Mouse (Mus musculus) kidney, adult 9 months (tissue): ENCODE measurements around the gene Loxl1.
"Not testable (repeated sequence)": the region's sequence is repeated elsewhere in the genome, so short reads cannot be mapped to it uniquely, and the experiment has no call there.

Experiments
- DNase-seq: peaks from one replicate; pipeline ENCODE4 v3.0.0; 2022

Gene Loxl1

DNA sequence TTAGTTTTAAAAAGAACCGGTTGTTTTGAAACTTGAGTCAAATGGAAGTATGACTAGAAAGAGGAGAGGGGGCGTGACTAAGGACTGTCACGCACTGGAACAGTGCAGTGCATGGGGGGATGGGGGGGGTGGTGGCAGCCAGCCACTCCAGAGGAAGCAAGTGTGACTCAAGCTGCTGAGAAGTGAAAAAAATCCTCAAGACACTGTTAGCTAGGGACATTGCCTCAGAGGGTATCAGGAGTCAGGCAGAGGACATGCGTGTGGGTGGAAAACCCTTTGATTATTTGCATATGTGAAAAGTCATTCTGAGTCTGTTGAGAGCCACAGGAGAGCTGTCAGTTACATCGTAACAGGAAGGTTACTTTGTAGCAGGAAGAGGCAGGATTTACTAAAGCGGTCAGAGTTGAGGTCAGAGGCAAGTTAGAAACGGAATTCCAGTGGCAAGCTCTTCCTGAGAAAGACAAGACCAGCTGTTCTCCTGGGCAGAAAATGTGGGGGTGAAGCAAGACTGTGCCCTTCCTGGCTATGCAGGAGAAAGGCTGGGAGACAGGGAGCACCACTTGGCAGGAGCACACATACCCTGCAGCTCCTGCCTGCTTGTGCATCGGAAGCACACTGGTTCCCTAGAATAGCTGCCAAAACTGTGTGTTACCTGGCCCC lies 37.7 kb downstream of the Loxl1 start:
- DNase-seq = peak; percentile 79

DNA sequence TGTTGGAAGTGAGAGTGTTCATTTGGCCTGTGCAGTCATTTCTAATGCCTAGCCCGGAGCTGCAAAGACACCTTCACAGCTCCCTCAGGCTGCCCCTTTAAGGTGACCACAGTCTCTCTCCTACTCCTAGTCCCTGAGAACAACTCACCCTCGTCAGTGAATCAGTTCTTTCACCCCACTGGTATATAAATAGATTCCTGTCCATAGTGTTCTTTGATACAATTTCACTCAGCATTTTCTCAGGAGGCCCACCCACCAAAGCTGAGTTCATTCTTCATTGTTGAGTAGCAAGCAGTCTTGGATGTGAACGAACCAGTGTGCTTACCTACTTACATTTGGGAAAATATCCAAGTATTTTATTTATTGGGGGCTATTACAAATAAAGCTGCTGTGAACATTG lies 38.4 kb downstream of the Loxl1 start:
- no peak for DNase-seq

GRCm38 (mm10) chr9:58274101-58274604 lies 38.8 kb downstream of the Loxl1 start:
- DNase-seq = no peak

DNA sequence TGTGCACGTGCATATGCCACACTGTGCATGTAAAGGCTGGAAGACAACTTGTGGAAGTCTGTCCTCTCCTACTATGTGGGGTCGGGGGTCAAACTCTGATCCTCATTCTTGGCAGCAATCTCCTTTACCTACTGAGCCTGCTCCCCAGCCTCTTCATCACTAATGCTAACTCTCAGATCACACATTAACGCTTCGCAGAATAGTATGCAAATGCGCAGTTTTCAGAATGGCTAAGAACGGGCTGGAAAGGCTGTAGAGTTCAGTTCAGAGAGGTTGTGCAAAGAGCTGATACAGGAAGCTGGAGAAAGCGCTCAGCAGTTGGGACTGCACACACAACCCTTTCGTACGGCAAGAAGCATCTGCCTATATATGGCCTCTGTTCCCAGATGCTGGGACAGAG lies 40.1 kb downstream of the Loxl1 start:
- peak; percentile 51 for DNase-seq

DNA sequence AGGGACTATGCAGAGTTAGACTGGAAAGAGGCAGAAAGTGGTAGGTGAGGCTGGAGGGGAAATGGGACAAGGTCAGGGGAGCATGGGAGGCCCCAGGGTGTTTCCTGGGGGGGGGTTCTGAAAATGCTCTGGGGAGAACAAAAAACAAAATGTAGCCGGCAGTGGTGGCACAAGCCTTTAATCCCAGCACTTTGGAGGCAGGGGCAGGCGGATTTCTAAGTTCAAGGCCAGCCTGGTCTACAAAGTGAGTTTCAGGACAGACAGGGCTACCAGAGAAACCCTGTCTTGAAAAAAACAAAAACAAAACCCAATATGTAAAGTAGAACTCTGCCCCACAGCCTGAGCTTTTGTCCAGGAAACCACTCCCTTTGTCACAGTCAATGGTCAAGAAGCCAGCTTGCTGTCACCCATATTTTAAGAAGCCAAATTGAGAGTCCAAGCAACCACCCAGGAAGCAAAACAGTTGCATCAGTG lies 40.9 kb downstream of the Loxl1 start:
- no peak for DNase-seq

- not testable (repeated sequence) for DNase-seq
These were observed 41.4 kb downstream of the Loxl1 start for GRCm38 (mm10) chr9:58271551-58271950.

DNA sequence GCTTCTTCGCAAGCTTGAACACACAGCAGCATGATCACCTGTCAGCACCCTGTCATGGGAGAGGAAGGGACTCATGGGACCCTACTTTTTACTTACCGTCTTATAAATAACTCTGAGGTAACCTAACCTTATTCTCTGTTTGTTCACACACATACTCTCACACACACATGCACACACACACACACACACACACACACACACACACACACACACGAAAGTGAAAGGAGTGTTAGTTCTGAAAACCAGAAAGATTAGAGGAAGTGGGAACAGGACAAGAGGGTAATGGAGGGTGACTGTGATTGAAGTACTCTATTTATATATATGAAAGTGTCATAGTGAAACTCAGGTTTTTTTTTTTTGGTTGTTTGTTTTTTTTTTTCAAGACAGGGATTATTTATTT lies 41.9 kb downstream of the Loxl1 start:
- DNase-seq = no peak

DNA sequence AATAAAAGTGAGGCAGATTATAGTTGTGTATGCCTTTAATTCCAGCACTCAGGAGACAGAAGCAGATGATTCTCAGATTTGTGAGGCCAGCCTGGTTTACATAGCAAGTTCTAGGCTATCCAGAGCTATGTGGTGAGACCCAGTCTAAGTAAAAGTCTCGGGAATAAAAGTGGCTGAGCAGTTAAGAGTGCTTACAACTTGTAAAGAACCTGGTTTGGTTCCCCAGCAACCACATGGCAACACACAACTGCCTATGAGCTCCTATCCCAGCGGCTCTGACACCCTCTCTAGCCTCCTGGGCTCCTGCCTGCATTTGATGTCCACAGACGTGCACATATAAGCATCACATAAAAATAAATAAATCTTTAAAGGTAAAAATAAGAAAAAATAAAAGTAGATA lies 42.9 kb downstream of the Loxl1 start:
- no peak for DNase-seq

- DNase-seq = peak; percentile 72
These were observed 44.3 kb downstream of the Loxl1 start for GRCm38 (mm10) chr9:58268384-58269313.

DNA sequence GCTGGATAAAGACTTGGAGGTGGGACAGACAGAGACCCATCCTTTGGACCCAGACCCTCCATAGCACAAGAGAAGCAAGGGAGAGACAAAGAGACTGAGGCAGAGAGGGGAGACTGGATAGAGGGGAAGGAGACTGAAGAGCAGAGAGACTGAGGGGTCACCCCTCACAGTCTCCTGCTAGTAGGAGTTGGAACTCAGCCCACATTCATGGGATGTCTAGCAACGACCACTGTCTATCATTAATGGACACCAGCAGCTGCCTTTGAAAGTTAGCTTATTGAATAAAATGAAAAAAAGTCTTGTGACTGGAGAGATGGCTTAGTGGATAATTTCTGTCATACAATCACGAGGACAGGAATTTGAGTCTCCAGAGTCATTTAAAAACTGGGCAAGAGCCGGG lies 45.9 kb downstream of the Loxl1 start:
- DNase-seq = no peak

GRCm38 (mm10) chr9:58266571-58267011 lies 46.4 kb downstream of the Loxl1 start:
- no peak for DNase-seq

DNA sequence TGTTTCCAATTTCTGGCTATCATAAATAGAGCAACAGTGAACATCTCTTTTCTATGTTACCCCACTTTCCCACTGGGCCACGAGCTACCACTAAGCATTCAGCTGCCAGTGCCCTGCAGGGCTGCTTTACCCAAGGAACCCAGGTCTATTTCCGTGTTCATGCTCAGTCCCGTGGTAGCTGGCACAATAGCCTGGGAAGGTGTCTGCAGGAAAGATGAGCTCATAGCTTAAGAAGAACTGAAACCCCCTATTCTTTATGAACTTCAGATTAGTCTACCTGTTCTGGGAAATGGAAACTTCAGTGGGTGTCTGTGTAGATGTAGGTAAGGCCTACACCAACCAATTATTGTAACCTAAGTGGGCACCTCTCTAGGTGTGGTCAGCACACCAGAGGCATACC lies 47.6 kb downstream of the Loxl1 start:
- no peak for DNase-seq

DNA sequence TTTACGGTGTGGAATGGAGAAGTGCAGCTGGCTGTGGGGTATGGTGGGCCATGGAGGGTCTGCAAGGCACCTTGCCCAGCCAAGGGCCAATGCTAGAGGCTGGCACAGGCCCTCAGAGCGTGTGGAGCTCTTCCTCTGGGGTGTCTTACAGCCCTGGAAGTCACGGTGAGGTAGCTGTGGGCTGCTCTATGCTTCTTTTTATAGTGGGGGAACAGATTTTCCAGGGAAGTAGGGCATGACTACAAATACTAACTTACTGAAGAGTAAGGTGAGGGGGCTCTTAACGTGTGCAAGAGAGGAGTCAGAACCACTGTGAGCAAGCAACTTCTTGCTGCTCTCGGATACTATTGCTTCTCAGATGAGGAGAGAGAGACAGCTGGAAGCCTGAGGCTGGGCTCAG lies 50.5 kb downstream of the Loxl1 start:
- DNase-seq = no peak

- no peak for DNase-seq
These were observed 57.0 kb downstream of the Loxl1 start for GRCm38 (mm10) chr9:58255704-58256685.

GRCm38 (mm10) chr9:58255105-58255504 lies 57.9 kb downstream of the Loxl1 start:
- DNase-seq = no peak

- DNase-seq = not testable (repeated sequence)
These were observed 59.2 kb downstream of the Loxl1 start for GRCm38 (mm10) chr9:58253805-58254122.

- DNase-seq = peak; percentile 98
These were observed 59.8 kb downstream of the Loxl1 start, which contains the start of gene Stoml1 for GRCm38 (mm10) chr9:58253033-58253804. TSS of gene Stoml1 (plus strand) at chr9:58253164.

DNA sequence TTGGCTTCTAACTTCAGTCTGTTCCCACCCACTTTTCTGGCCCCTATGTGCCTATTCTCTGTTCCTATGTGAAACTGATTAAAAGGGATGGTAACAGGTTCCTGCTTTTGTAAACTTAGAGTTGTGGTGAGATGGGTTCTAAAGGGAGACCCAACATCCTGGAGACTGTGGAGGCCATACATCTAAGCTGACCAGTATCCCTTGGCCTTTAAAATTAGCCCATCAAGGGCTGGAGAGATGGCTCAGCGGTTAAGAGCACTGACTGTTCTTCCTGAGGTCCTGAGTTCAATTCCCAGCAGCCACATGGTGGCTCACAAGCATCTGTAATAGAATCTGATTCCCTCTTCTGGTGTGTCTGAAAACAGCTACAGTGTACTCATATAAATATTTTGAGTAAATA lies 62.3 kb downstream of the Loxl1 start:
- not testable (repeated sequence) for DNase-seq

- DNase-seq = no peak
These were observed 62.7 kb downstream of the Loxl1 start for GRCm38 (mm10) chr9:58250322-58250721.

GRCm38 (mm10) chr9:58249592-58250192 lies 63.3 kb downstream of the Loxl1 start, which contains the start of gene Pml:
TSS of gene Pml (minus strand) at chr9:58249786.
- DNase-seq = peak; percentile 86

DNA sequence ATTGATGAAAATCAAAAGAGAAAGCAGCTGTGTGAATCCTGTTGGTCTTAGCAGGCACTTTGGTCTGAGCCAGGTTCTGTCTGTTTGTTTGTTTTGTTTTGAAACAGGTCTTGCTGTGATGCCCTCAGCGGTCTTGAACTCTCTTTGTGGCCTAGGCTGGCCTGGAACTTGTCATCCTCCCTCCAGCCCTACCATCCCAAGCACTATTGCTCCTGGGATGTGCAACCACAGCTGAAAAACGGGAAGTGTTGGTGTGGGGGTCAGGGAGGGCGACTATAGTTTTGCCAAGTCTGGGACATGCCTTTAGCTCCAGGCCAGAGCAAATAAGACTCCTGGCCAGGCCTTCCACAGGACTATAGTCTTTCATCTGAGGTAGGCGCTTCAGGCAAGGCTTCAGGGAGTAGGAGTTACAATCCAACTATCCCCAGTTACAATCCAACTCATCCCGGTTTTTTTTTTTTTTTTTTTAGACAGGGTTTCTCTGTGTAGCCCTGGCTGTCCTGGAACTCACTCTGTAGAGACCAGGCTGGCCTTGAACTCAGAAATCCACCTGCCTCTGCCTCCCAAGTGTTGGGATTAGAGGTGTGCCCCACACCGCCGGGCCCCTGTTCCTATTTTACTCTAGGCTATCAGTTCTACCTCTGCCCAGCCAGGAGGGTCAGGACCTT lies 64.1 kb downstream of the Loxl1 start:
- DNase-seq = no peak
